Mouse (Mus musculus) cerebellum, adult 2 months (tissue): ENCODE data around the gene Prkd3. TPM values are rescaled to one million over a fixed set of nuclear protein-coding genes. Genes with fewer than 3 reads are reported as not detected.

ENCODE experiments used
- DNase-seq, 2 experiments: peaks; one replicate each; pipeline ENCODE4 v3.0.0; 2021
- H3K27ac ChIP-seq: fragments of 200-500 bp; 2 replicates; pipeline ENCODE4 v1.5.1; 2012; ENCODE audit warnings: low read length, control low read depth, inconsistent platforms; ENCODE audit not compliant: insufficient read depth
- H3K27me3 ChIP-seq: fragments of 200-500 bp; 2 replicates; pipeline ENCODE4 v1.6.1; 2012; ENCODE audit warnings: inconsistent platforms, mild to moderate bottlenecking, low read length, moderate library complexity; ENCODE audit not compliant: control insufficient read depth, insufficient read depth
- H3K4me1 ChIP-seq: fragments of 200-500 bp; 2 replicates; pipeline ENCODE4 v1.6.1; 2011; ENCODE audit warnings: low read length; ENCODE audit not compliant: control insufficient read depth, insufficient read depth
- H3K4me3 ChIP-seq: fragments of 200-500 bp; replicated peaks from 2 replicates; pipeline ENCODE3; 2011; ENCODE audit warnings: mild to moderate bottlenecking, low read depth, low read length, control low read depth; ENCODE audit not compliant: insufficient read depth
- CTCF ChIP-seq: fragments of 200-500 bp; IDR thresholded peaks from 2 replicates; pipeline ENCODE4 v1.5.1; 2011; ENCODE audit warnings: low read depth, mild to moderate bottlenecking, control low read depth, low read length, moderate library complexity, borderline replicate concordance; ENCODE audit not compliant: insufficient read depth
- POLR2A ChIP-seq: fragments of 200-500 bp; IDR thresholded peaks from 2 replicates; pipeline ENCODE4 v1.6.1; 2011; ENCODE audit warnings: low read length, control low read depth, borderline replicate concordance; ENCODE audit not compliant: insufficient read depth
- WGBS: fragments of 180-500 bp; shearing (Covaris S2); methylation state at CpG from one replicate; pipeline ENCODE4 v1.1.7; 2018; 5-methylcytosine and 5-hydroxymethylcytosine counted together
- polyA plus RNA-seq: library from polyadenylated mRNA; depleted of rRNA; stranded (reverse); fragments of >200 nt; gene quantifications from 2 replicates; pipeline ENCODE4 v1.2.3, GENCODE M21; 2012

The Prkd3 gene
- polyA plus RNA-seq, 1 experiment, result 14.7 TPM

- TF ChIP-seq POLR2A (no peak), CTCF (no peak)
- 79% methylated on average over 3 of the region's 3 CpGs for WGBS
- no peak overlapping the region for H3K27ac ChIP-seq
- DNase-seq, result no peak
- H3K27me3 ChIP-seq, result no peaks in the 10 kb centered on the region
- H3K4me1 ChIP-seq, result no peaks in the 10 kb centered on the region
- H3K4me3 ChIP-seq, result no peak overlapping the region
These were observed 36.9 kb downstream of the Prkd3 start for GRCm38 (mm10) chr17:78983736-78984135.

- H3K4me3 ChIP-seq, result no peak overlapping the region
- H3K27ac ChIP-seq, result no peak overlapping the region
- no peaks in the 10 kb centered on the region for H3K4me1 ChIP-seq
- DNase-seq, result no peak
- no peak for TF ChIP-seq POLR2A
- 92% methylated on average over 8 of the region's 8 CpGs for WGBS
- no peaks in the 10 kb centered on the region for H3K27me3 ChIP-seq
These were observed 37.5 kb downstream of the Prkd3 start for GRCm38 (mm10) chr17:78983166-78983565.

GRCm38 (mm10) chr17:78968500-78968899, 52.1 kb downstream of the Prkd3 start:
- no peak for DNase-seq
- H3K4me3 ChIP-seq, result no peak overlapping the region
- no peaks in the 10 kb centered on the region for H3K27me3 ChIP-seq
- TF ChIP-seq POLR2A, result no peak
- TF ChIP-seq CTCF, result no peak
- 76% methylated on average over 3 of the region's 3 CpGs for WGBS
- no peaks in the 10 kb centered on the region for H3K4me1 ChIP-seq
- H3K27ac ChIP-seq, result no peak overlapping the region

GRCm38 (mm10) chr17:78966092-78966883, 54.3 kb downstream of the Prkd3 start:
- TF ChIP-seq POLR2A, result no peak
- TF ChIP-seq CTCF, result no peak
- no peaks in the 10 kb centered on the region for H3K4me1 ChIP-seq
- 90% methylated on average over 11 of the region's 11 CpGs for WGBS

GRCm38 (mm10) chr17:78964387-78964786, 56.2 kb downstream of the Prkd3 start:
- Histone ChIP-seq H3K4me1 (no peaks in the 10 kb centered on the region), H3K27ac (no peak overlapping the region), H3K27me3 (no peaks in the 10 kb centered on the region), H3K4me3 (no peak overlapping the region)
- DNase-seq, result no peak
- TF ChIP-seq POLR2A, result no peak
- no peak for TF ChIP-seq CTCF
- WGBS, result 68% methylated on average over 1 of the region's 1 CpGs

More at GRCm38 (mm10) chr17:78966092-78966883, 54.3 kb downstream of the Prkd3 start:
- Histone ChIP-seq H3K4me3 (no peak overlapping the region), H3K27me3 (no peaks in the 10 kb centered on the region), H3K27ac (no peak overlapping the region)
- no peak for DNase-seq

GRCm38 (mm10) chr17:78959473-78959872, 61.1 kb downstream of the Prkd3 start:
- 76% methylated on average over 6 of the region's 6 CpGs for WGBS
- Histone ChIP-seq H3K27ac (no peak overlapping the region), H3K27me3 (no peaks in the 10 kb centered on the region), H3K4me3 (no peak overlapping the region), H3K4me1 (no peaks in the 10 kb centered on the region)
- TF ChIP-seq CTCF (no peak), POLR2A (no peak)
- no peak for DNase-seq

- Histone ChIP-seq H3K4me1 (no peaks in the 10 kb centered on the region), H3K27ac (no peak overlapping the region), H3K27me3 (no peaks in the 10 kb centered on the region), H3K4me3 (no peak overlapping the region)
- no peak for DNase-seq
- TF ChIP-seq CTCF (no peak), POLR2A (no peak)
- 90% methylated on average over 8 of the region's 8 CpGs for WGBS
These were observed 67.4 kb downstream of the Prkd3 start for GRCm38 (mm10) chr17:78953240-78953639.

- Histone ChIP-seq H3K27ac (no peak overlapping the region), H3K4me1 (no peaks in the 10 kb centered on the region), H3K27me3 (no peaks in the 10 kb centered on the region), H3K4me3 (no peak overlapping the region)
- 93% methylated on average over 5 of the region's 5 CpGs for WGBS
- no peak for DNase-seq
- no peak for TF ChIP-seq CTCF
These were observed 68.5 kb downstream of the Prkd3 start for GRCm38 (mm10) chr17:78952070-78952469.
